Mouse (Mus musculus): ENCODE results near the gene Lsm4. TPM values are rescaled to one million over a fixed set of nuclear protein-coding genes. Genes with fewer than 3 reads are reported as not detected.

Gene Lsm4
- total RNA-seq (2012; rRNA removed) = 152 and 172 TPM in 2 replicates
- 1,000 to 10,000 TPM in 1 of 2 experiments, 100 to 1,000 TPM in 1; 514 to 2,024 TPM for polyA plus RNA-seq (2012; ENCODE audit: insufficient read depth in 1 of 2, insufficient read length in 2 of 2, low read depth in 1 of 2, low replicate concordance in 2 of 2, missing spikeins in 1 of 2)

- Histone ChIP-seq H3K4me3 (ENCODE audit: control insufficient read depth in 1 of 2, insufficient read depth in 1 of 2, low read depth in 2 of 2, low read length in 2 of 2) (peak within 1 kb of the TSS; percentile 67 to 77), H3K9ac (ENCODE audit: control insufficient read depth, low read depth, low read length, poor library complexity, severe bottlenecking) (peak within 1 kb of the TSS; percentile 84), H3K79me2 (ENCODE audit: control insufficient read depth, insufficient read depth, low read length, poor library complexity) (peaks cover 22% of the 10 kb centered on the region), H3K36me3 (ENCODE audit: control insufficient read depth in 1 of 2, insufficient read depth in 2 of 2, low read length in 2 of 2) (peaks cover 0 to 20% of the 10 kb centered on the region in 2 experiments; a peak in 2 of 4 replicates), H3K9me3 (replicated peaks; ENCODE audit: insufficient read depth, low read length) (no peaks in the 10 kb centered on the region), H3K4me1 (ENCODE audit: control insufficient read depth in 1 of 2, insufficient read depth in 2 of 2, low read length in 2 of 2) (peaks cover 5 to 21% of the 10 kb centered on the region in 2 experiments; a peak in 3 of 4 replicates), H3K27ac (ENCODE audit: control insufficient read depth, low read depth, low read length) (peak within 1 kb of the TSS; percentile 89), H3K27me3 (ENCODE audit: control insufficient read depth in 1 of 2, insufficient read depth in 2 of 2, low read length in 2 of 2) (no peaks in the 10 kb centered on the region)
- DNase-seq (ENCODE audit: low read depth, low spot score) = peak; percentile 100
- TF ChIP-seq JUND (IDR thresholded peaks at IDR 0.05; ENCODE audit: low read depth, low read length) (no peak), SMC3 (IDR thresholded peaks at IDR 0.05; ENCODE audit: low read depth, low read length) (peak; percentile 75), ELF1 (IDR thresholded peaks at IDR 0.05; ENCODE audit: low read depth, low read length) (peak; percentile 86), POLR2AphosphoS2 (IDR thresholded peaks at IDR 0.05; ENCODE audit: low read length) (peak; percentile 60), USF2 (IDR thresholded peaks at IDR 0.05; ENCODE audit: borderline replicate concordance in 1 of 2, insufficient read depth in 1 of 2, low read depth in 1 of 2, low read length in 2 of 2) (peak; percentile 51 to 80), TCF12 (IDR thresholded peaks at IDR 0.05; ENCODE audit: low read depth, low read length) (0 out of 2 replicates have a peak, but pooled peaks have one; percentile 23), BHLHE40 (IDR thresholded peaks at IDR 0.05; ENCODE audit: borderline replicate concordance, low read depth, low read length) (peak; percentile 86), MAFK (IDR thresholded peaks at IDR 0.05; ENCODE audit: borderline replicate concordance, low read depth, low read length) (no peak), KAT2A (conservative IDR thresholded peaks at IDR 0.05; ENCODE audit: low read depth, low read length) (peak; percentile 89), MXI1 (IDR thresholded peaks at IDR 0.05; ENCODE audit: low read depth, low read length) (no peak; the same call in 1 of the 2 replicates), ETS1 (IDR thresholded peaks at IDR 0.05; ENCODE audit: low read depth, low read length) (peak; percentile 85), TAL1 (IDR thresholded peaks at IDR 0.05; ENCODE audit: low read length) (no peak), MAZ (IDR thresholded peaks at IDR 0.05; ENCODE audit: low read depth, low read length) (peak; percentile 40; the same call in 1 of the 2 replicates), POLR2A (IDR thresholded peaks at IDR 0.05; ENCODE audit: control insufficient read depth in 1 of 2, insufficient read depth in 1 of 2, low read depth in 1 of 2, low read length in 2 of 2, poor library complexity in 1 of 2) (peak; percentile 49 to 90), POLR2AphosphoS5 (IDR thresholded peaks at IDR 0.05; ENCODE audit: borderline replicate concordance, low read depth, low read length) (peak; percentile 19; the same call in 1 of the 2 replicates), HCFC1 (IDR thresholded peaks at IDR 0.05; ENCODE audit: low read depth, low read length) (peak; percentile 88), MEF2A (IDR thresholded peaks at IDR 0.05; ENCODE audit: extremely low read depth, insufficient replicate concordance, low read depth, low read length, poor library complexity, severe bottlenecking) (no peak), UBTF (IDR thresholded peaks at IDR 0.05; ENCODE audit: borderline replicate concordance, insufficient read depth, low read depth, low read length) (no peak), RAD21 (IDR thresholded peaks at IDR 0.05; ENCODE audit: low read depth, low read length) (peak; percentile 33), ZKSCAN1 (IDR thresholded peaks at IDR 0.05; ENCODE audit: low read depth, low read length) (no peak), MYB (IDR thresholded peaks at IDR 0.05; ENCODE audit: low read depth, low read length) (no peak), GATA1 (IDR thresholded peaks at IDR 0.05; ENCODE audit: low read depth, low read length) (peak; percentile 93), ZNF384 (IDR thresholded peaks at IDR 0.05; ENCODE audit: low read depth, low read length) (peak; percentile 55), TBP (IDR thresholded peaks at IDR 0.05; ENCODE audit: low read depth, low read length) (peak; percentile 76), NRF1 (IDR thresholded peaks at IDR 0.05; ENCODE audit: insufficient read depth, low read depth, low read length, poor library complexity, severe bottlenecking) (peak; percentile 89), ZC3H11A (IDR thresholded peaks at IDR 0.05; ENCODE audit: low read depth, low read length) (no peak), GABPA (IDR thresholded peaks at IDR 0.05; ENCODE audit: low read depth, low read length) (no peak), RCOR1 (IDR thresholded peaks at IDR 0.05; ENCODE audit: low read depth, low read length) (0 out of 2 replicates have a peak, but pooled peaks have one; percentile 9), CHD2 (IDR thresholded peaks at IDR 0.05; ENCODE audit: low read length) (peak; percentile 72; the same call in 1 of the 2 replicates), CTCF (IDR thresholded peaks at IDR 0.05 in 2 of 3, conservative IDR thresholded peaks at IDR 0.05 in 1 of 3; ENCODE audit: control insufficient read depth in 1 of 3, insufficient read depth in 1 of 3, low read depth in 2 of 3, low read length in 3 of 3, poor library complexity in 1 of 3, severe bottlenecking in 1 of 3) (peak; percentile 69 to 73 (median 72)), USF1 (IDR thresholded peaks at IDR 0.05; ENCODE audit: low read depth, low read length) (peak; percentile 96), CHD1 (IDR thresholded peaks at IDR 0.05; ENCODE audit: low read depth, low read length) (no peak), EP300 (IDR thresholded peaks at IDR 0.05; ENCODE audit: low read depth in 1 of 2, low read length in 2 of 2) (peak in 1 of 2 experiments; percentile 56; a peak in 1 of 4 replicates), MYC (IDR thresholded peaks at IDR 0.05; ENCODE audit: low read depth, low read length) (peak; percentile 93)
These were observed at the start of gene Lsm4 for GRCm38 (mm10) chr8:70673079-70673856. Lsm4 (plus strand) TSS chr8:70673248.

Data from MEL (cell line).